Mouse (Mus musculus) liver, adult 2 months (tissue): ENCODE measurements around the gene Glmn. TPM values are rescaled to one million over a fixed set of nuclear protein-coding genes. Genes with fewer than 3 reads are reported as not detected.

ENCODE experiments used
- DNase-seq: peaks from one replicate; pipeline ENCODE4 v3.0.0-alpha.2; 2011; ENCODE audit warnings: low read depth, low spot score; ENCODE audit errors: extremely low read depth
- H3K27ac ChIP-seq: fragments of 200-500 bp; replicated peaks from 2 replicates; pipeline ENCODE4 v1.5.1; 2012; ENCODE audit warnings: low read depth, mild to moderate bottlenecking, control low read depth, inconsistent platforms, low read length; ENCODE audit not compliant: insufficient read depth
- H3K27me3 ChIP-seq: fragments of 200-500 bp; 2 replicates; pipeline ENCODE4 v1.6.1; 2012; ENCODE audit warnings: mild to moderate bottlenecking, moderate library complexity, low read length, inconsistent platforms; ENCODE audit not compliant: control insufficient read depth, insufficient read depth
- H3K36me3 ChIP-seq: fragments of 200-500 bp; 2 replicates; pipeline ENCODE4 v1.6.1; 2012; ENCODE audit warnings: low read length, inconsistent platforms; ENCODE audit not compliant: control insufficient read depth, insufficient read depth
- H3K4me1 ChIP-seq: fragments of 200-500 bp; 2 replicates; pipeline ENCODE4 v1.6.1; 2011; ENCODE audit warnings: low read length; ENCODE audit not compliant: control insufficient read depth, insufficient read depth
- H3K4me3 ChIP-seq: fragments of 200-500 bp; 2 replicates; pipeline ENCODE4 v1.5.1; 2011; ENCODE audit warnings: low read depth, mild to moderate bottlenecking, control low read depth, low read length, moderate library complexity; ENCODE audit not compliant: insufficient read depth
- H3K79me2 ChIP-seq: fragments of 200-500 bp; 2 replicates; pipeline ENCODE4 v1.6.1; 2012; ENCODE audit warnings: inconsistent platforms, mild to moderate bottlenecking, low read length, moderate library complexity; ENCODE audit not compliant: control insufficient read depth, insufficient read depth
- H3K9ac ChIP-seq: fragments of 200-500 bp; 2 replicates; pipeline ENCODE4 v1.6.1; 2012; ENCODE audit warnings: low read depth, mild to moderate bottlenecking, control low read depth, inconsistent platforms, low read length
- CTCF ChIP-seq: fragments of 200-500 bp; IDR thresholded peaks from 2 replicates; pipeline ENCODE4 v1.5.1; 2011; ENCODE audit warnings: low read depth, low read length, control low read depth
- POLR2A ChIP-seq: fragments of 200-500 bp; IDR thresholded peaks from 2 replicates; pipeline ENCODE4 v1.6.1; 2011; ENCODE audit warnings: low read length, control low read depth; ENCODE audit not compliant: insufficient read depth; ENCODE audit errors: extremely low read depth
- WGBS: fragments of 180-500 bp; shearing (Covaris S2); methylation state at CpG from one replicate; pipeline ENCODE4 v1.1.7; 2018; 5-methylcytosine and 5-hydroxymethylcytosine counted together
- polyA plus RNA-seq: library from polyadenylated mRNA; depleted of rRNA; stranded (reverse); fragments of >200 nt; gene quantifications from 2 replicates; pipeline ENCODE4 v1.2.3, GENCODE M21; 2012
- total RNA-seq: library from RNA; depleted of rRNA; stranded (reverse); fragments of >200 nt; gene quantifications from 2 replicates; pipeline ENCODE4 v1.2.3, GENCODE M21; 2014

Glmn gene
- total and polyA plus RNA-seq, 2 experiments, result 0.45 to 4.0 TPM

GRCm38 (mm10) chr5:107554336-107554735 lies 43.4 kb downstream of the Glmn start:
- DNase-seq, result no peak

DNA sequence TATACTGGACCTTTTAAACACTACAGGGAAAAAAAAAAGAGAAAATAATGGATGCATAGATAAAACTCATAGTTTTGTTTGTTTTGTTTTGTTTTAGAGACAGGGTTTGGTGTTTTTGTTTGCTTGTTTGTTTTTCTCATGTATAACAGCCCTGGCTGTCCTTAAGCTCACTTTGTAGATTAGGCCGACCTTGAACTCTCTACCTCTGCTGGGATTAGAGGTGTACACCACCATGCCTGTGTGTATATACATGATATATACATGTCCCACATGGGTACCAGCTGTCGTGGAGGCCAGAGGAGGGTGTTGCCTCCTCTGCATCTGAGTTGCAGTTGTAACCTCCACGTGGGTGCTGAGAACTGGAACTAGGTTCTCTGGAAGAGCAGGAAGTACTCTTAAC lies 49.2 kb downstream of the Glmn start:
- TF ChIP-seq CTCF, result no peak
- no peak for TF ChIP-seq POLR2A
- Histone ChIP-seq H3K79me2 (no peaks in the 10 kb centered on the region), H3K4me1 (no peaks in the 10 kb centered on the region), H3K4me3 (no peak overlapping the region), H3K27ac (no peak overlapping the region), H3K36me3 (peaks cover 1% of the 10 kb centered on the region; the same call in 1 of the 2 replicates), H3K9ac (no peak overlapping the region), H3K27me3 (no peaks in the 10 kb centered on the region)
- DNase-seq, result no peak
- 83% methylated on average over 3 of the region's 3 CpGs for WGBS

More at GRCm38 (mm10) chr5:107554336-107554735, 43.4 kb downstream of the Glmn start:
- WGBS, result 87% methylated on average over 5 of the region's 5 CpGs
- TF ChIP-seq POLR2A (no peak), CTCF (no peak)
- no peaks in the 10 kb centered on the region for H3K4me1 ChIP-seq
- H3K36me3 ChIP-seq, result peaks cover 22% of the 10 kb centered on the region
- no peak overlapping the region for H3K9ac ChIP-seq
- no peak overlapping the region for H3K4me3 ChIP-seq
- H3K27ac ChIP-seq, result no peak overlapping the region
- no peaks in the 10 kb centered on the region for H3K27me3 ChIP-seq
- no peaks in the 10 kb centered on the region for H3K79me2 ChIP-seq

- Histone ChIP-seq H3K79me2 (no peaks in the 10 kb centered on the region), H3K27me3 (no peaks in the 10 kb centered on the region), H3K4me3 (no peak overlapping the region), H3K27ac (no peak overlapping the region), H3K36me3 (peaks cover 1% of the 10 kb centered on the region; the same call in 1 of the 2 replicates), H3K9ac (no peak overlapping the region), H3K4me1 (no peaks in the 10 kb centered on the region)
- no peak for DNase-seq
- TF ChIP-seq POLR2A, result no peak
- no peak for TF ChIP-seq CTCF
- WGBS, result 82% methylated on average over 3 of the region's 3 CpGs
Observed at GRCm38 (mm10) chr5:107547955-107548354, 49.7 kb downstream of the Glmn start.

DNA sequence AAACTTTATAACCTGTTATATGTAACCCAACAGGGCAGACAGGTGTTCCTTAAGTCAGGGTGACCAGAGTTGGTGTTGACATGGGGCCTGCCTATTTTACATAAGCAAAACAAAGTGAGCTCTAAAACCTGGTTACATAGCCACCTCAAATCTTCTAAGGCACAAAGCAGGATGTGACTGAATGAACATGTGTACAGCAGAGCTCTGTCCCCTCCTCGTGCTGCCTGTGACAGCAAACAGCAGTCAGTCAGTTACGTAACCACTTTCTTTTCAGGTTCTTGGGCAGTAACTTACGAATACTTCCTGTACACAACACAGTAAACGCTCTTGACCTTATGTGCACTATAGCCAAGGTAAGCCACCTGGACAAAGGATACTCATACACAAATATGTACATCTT lies 51.8 kb downstream of the Glmn start:
- no peak for DNase-seq
- 61% methylated on average over 4 of the region's 4 CpGs for WGBS
- H3K27me3 ChIP-seq, result no peaks in the 10 kb centered on the region
- no peak overlapping the region for H3K9ac ChIP-seq
- no peak overlapping the region for H3K4me3 ChIP-seq
- peaks cover 1% of the 10 kb centered on the region; the same call in 1 of the 2 replicates for H3K36me3 ChIP-seq
- TF ChIP-seq CTCF (no peak), POLR2A (no peak)
- H3K27ac ChIP-seq, result no peak overlapping the region
- no peaks in the 10 kb centered on the region for H3K79me2 ChIP-seq
- no peaks in the 10 kb centered on the region for H3K4me1 ChIP-seq

DNA sequence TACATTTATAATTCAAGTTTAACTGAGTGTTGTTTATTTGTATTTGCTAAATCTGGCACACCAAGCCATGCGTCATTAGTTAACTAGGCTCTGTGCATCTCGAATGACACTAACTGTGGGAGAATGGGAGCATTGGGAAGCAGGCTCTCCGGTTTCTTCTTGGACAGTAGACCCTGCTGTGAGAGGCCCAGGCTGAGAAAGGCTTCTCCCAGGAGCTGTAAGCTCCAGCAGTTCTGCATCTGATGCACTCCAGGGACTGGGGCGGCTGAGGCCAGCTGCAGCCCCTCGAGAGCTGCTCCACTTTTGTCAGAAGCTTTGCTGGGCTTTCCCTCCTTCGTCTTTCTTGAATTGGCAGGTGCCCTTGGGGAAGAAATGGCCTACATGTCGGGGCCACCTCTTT lies 56.0 kb downstream of the Glmn start:
- no peak for DNase-seq
- Histone ChIP-seq H3K27me3 (no peaks in the 10 kb centered on the region), H3K36me3 (no peaks in the 10 kb centered on the region), H3K4me1 (no peaks in the 10 kb centered on the region), H3K9ac (no peak overlapping the region), H3K79me2 (no peaks in the 10 kb centered on the region), H3K4me3 (no peak overlapping the region), H3K27ac (no peak overlapping the region)
- no peak for TF ChIP-seq CTCF
- TF ChIP-seq POLR2A, result no peak
- WGBS, result 74% methylated on average over 7 of the region's 7 CpGs

DNA sequence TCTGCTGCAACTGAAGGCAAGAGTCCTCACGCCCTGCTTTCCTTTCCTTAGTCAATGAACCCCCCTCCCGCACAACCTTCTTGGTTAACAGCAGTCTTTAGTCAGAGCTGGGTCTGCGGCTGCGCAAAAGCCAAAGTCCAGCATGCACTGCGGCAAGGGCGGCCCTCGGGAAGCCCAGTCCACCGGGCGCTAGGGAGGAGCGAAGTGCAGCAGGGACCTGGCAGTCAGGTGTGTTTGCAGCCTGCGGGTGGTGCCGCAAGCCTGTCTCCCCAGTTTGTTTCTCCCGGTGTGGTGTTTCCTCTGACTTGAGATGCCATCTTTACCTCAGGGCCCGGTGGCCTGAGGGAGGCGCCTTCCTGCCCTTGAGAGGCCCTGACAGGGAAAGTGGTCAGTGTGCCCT lies 63.1 kb downstream of the Glmn start, which contains the start of gene 1700028K03Rik:
Gene 1700028K03Rik (plus strand): TSS at position 129 of the 400 bp plus-strand sequence.
- no peak within 1 kb of the TSS for H3K27ac ChIP-seq
- no peaks in the 10 kb centered on the region for H3K27me3 ChIP-seq
- H3K9ac ChIP-seq, result 0 out of 2 replicates have a peak within 1 kb of the TSS, but pooled peaks have one; percentile 46
- H3K79me2 ChIP-seq, result no peaks in the 10 kb centered on the region
- H3K4me1 ChIP-seq, result no peaks in the 10 kb centered on the region
- no peaks in the 10 kb centered on the region for H3K36me3 ChIP-seq
- TF ChIP-seq POLR2A (no peak), CTCF (no peak)
- WGBS, result 56% methylated on average over 15 of the region's 15 CpGs
- peak; percentile 50 for DNase-seq
- H3K4me3 ChIP-seq, result peak within 1 kb of the TSS; percentile 43; the same call in 1 of the 2 replicates
